Mouse (Mus musculus): ENCODE measurements around the gene Rhebl1. TPM values are rescaled to one million over a fixed set of nuclear protein-coding genes. Genes with fewer than 3 reads are reported as not detected.

Gene Rhebl1
- polyA plus RNA-seq, 1 experiment: 0.24 TPM

DNA sequence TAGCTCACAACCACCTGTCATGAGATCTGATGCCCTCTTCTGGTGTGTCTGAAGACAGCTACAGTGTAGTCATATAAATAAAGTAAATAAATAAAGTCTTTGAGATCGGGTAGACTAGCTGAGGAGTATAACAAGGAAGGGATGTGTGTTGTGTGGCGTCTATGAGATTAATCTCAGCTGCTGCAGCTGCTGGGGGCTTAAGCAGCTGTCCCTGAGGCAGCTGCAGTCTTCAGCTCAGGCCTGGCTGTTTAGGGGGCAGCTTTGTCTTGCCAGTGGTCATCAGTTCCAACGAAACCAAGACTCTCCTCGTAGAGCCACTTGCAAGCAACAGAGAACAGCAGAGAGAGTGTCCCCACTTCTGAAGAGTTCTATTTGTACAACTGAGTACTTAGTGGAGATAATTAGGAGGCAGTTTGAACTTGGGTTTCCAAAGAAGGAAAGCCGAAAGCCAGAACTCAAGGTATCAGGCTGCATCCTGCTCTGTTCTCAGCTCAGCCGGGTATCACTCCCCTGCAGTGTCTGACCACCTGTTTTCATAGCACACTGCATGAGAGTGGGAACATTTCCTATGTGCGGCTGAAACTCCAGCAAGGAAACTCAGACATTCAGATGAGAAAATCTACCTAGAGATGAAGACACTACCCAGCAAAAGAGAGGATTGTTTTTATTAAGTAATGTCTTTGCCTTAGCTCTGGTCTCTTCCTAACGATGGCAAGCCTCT is 7.5 kb downstream of the Rhebl1 start:
- peaks cover 16% of the 10 kb centered on the region for H3K27me3 ChIP-seq (ENCODE audit: control insufficient read depth)
- no peak overlapping the region for H3K4me3 ChIP-seq (replicated peaks)
- no peaks in the 10 kb centered on the region for H3K9me3 ChIP-seq (ENCODE audit: control insufficient read depth, low read length)
- H3K36me3 ChIP-seq (ENCODE audit: control insufficient read depth): no peaks in the 10 kb centered on the region
- peaks cover 15% of the 10 kb centered on the region for H3K4me1 ChIP-seq (ENCODE audit: control insufficient read depth)
- no peak for TF ChIP-seq TAL1 (IDR thresholded peaks at IDR 0.05; ENCODE audit: low read length)
- TF ChIP-seq GATA1 (IDR thresholded peaks at IDR 0.05; ENCODE audit: low read length): no peak

DNA sequence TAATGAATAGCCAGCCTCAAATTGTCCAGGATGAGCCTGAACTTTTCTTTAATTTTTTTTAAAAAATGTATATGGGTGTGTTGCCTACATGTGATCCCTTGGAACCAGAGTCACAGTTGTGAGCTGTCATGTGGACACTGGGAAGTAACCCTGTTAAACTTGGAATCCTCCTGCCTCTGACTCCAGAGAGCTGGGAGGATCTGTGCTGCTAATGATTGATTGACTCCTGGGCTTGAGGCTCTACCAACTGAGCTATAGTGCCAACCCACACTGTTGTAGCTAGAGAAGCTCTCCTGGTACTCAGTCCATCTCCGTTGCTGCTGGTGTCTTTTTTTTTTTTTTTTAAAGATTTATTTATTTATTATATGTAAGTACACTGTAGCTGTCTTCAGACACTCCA is 10.2 kb downstream of the Rhebl1 start:
- H3K27me3 ChIP-seq (ENCODE audit: control insufficient read depth): peaks cover 7% of the 10 kb centered on the region; the same call in 1 of the 2 replicates
- peaks cover 2% of the 10 kb centered on the region for H3K36me3 ChIP-seq (ENCODE audit: control insufficient read depth)
- H3K4me3 ChIP-seq (replicated peaks): no peak overlapping the region
- peaks cover 33% of the 10 kb centered on the region for H3K4me1 ChIP-seq (ENCODE audit: control insufficient read depth)
- no peak for TF ChIP-seq GATA1 (IDR thresholded peaks at IDR 0.05; ENCODE audit: low read length)
- no peak for TF ChIP-seq TAL1 (IDR thresholded peaks at IDR 0.05; ENCODE audit: low read length)
- H3K9me3 ChIP-seq (ENCODE audit: control insufficient read depth, low read length): no peaks in the 10 kb centered on the region

DNA sequence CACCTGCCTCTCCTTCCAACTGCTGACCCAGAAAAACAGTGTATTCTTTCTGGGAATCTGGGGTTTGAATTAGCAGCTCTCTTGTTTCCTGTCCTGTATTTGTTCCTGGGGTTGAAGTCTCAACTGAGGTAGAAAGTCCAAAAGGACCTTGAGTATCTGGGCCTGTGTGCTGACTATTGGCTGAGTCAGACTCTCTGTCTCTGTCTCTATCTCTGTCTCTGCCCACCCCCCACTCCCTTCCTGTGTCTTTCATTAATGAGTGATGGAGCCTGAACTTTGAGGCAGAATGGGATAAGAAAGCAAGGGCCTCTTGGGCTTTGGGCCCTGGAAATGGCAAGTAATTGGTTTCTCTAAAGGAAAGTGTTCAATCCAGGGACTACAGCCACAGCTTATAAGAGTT is 10.7 kb downstream of the Rhebl1 start:
- Histone ChIP-seq H3K27me3 (ENCODE audit: control insufficient read depth) (peaks cover 6% of the 10 kb centered on the region; the same call in 1 of the 2 replicates), H3K4me1 (ENCODE audit: control insufficient read depth) (peaks cover 33% of the 10 kb centered on the region), H3K9me3 (ENCODE audit: control insufficient read depth, low read length) (no peaks in the 10 kb centered on the region), H3K36me3 (ENCODE audit: control insufficient read depth) (peaks cover 2% of the 10 kb centered on the region), H3K4me3 (replicated peaks) (no peak overlapping the region)
- TF ChIP-seq TAL1 (IDR thresholded peaks at IDR 0.05; ENCODE audit: low read length) (no peak), GATA1 (IDR thresholded peaks at IDR 0.05; ENCODE audit: low read length) (no peak)

DNA sequence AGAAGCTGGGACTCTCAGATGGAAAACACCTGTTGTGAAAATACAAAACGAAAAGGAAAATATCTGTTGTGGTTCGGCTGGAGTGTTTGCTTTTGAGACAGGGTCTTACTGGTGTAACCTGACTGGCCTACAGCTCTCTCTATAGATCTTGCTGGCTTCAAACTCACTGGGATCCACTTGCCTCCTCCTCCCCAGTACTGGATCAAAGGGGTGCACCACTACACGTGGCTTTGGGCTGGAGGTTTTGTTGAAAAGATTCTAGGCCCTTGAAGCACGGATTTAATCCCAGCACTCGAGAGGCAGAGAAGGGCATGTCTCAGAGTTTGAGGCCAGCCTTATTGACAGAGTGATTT is 12.7 kb downstream of the Rhebl1 start:
- Histone ChIP-seq H3K36me3 (ENCODE audit: control insufficient read depth) (peaks cover 5% of the 10 kb centered on the region), H3K9me3 (ENCODE audit: control insufficient read depth, low read length) (no peaks in the 10 kb centered on the region), H3K27me3 (ENCODE audit: control insufficient read depth) (no peaks in the 10 kb centered on the region), H3K4me3 (replicated peaks) (peak overlapping the region; percentile 86), H3K4me1 (ENCODE audit: control insufficient read depth) (peaks cover 46% of the 10 kb centered on the region)
- TF ChIP-seq GATA1 (IDR thresholded peaks at IDR 0.05; ENCODE audit: low read length) (no peak), TAL1 (IDR thresholded peaks at IDR 0.05; ENCODE audit: low read length) (no peak)

DNA sequence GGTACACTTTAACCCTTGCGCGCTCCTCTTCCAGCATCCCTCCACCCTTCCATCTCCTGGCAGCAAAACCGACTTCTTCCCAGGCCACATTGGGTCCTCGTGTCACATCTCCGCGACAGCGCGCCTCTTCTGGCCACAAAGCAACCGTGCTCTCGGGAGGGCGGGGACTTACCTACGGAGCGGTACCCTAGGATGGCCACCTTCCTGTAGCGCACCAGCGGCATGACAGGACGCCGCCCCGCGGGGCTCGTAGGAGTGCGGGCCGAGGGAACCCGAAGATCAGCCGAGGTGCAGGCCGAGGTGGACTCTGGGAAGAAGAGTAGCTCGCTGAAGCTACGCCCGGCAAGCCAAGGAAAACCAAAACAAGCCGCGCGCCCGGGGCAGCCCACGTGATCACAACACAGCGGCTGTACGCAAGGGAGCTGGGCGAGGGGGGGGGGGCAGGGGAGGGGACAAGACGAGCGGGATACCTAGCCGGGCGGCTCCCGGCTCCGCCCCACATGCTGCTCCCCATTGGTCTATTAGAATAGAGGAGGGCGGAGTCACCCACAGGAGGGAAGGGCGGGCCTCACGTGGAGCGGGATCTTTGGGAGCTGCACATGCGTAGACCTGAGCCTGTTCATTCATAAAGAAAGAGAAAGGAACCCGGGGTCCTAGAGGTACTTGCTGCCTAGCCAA is 13.2 kb downstream of the Rhebl1 start:
- Histone ChIP-seq H3K4me3 (replicated peaks) (peak overlapping the region; percentile 86), H3K27me3 (ENCODE audit: control insufficient read depth) (no peaks in the 10 kb centered on the region), H3K36me3 (ENCODE audit: control insufficient read depth) (peaks cover 5% of the 10 kb centered on the region), H3K4me1 (ENCODE audit: control insufficient read depth) (peaks cover 46% of the 10 kb centered on the region), H3K9me3 (ENCODE audit: control insufficient read depth, low read length) (no peaks in the 10 kb centered on the region)
- no peak for TF ChIP-seq TAL1 (IDR thresholded peaks at IDR 0.05; ENCODE audit: low read length)
- no peak for TF ChIP-seq GATA1 (IDR thresholded peaks at IDR 0.05; ENCODE audit: low read length)

DNA sequence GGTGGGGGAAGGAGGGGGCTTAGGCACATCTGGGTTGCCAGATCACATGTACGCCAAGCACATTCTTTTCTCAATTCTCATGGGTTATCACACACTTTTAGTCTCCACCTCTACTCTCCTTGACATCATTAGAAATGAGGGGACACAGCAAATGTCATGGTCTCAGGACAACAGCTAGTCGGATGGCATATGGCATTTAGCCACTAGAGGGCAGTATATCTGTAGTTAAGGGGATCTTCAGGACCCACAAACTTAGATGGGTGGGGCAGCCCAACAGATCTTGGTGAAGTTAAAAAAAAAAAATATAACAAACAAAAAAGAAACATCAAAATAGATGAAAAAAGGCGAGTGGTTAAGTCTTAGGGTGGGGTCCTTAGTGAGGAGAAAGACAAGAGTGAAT is 17.0 kb downstream of the Rhebl1 start:
- no peaks in the 10 kb centered on the region for H3K9me3 ChIP-seq (ENCODE audit: control insufficient read depth, low read length)
- TF ChIP-seq TAL1 (IDR thresholded peaks at IDR 0.05; ENCODE audit: low read length) (no peak), GATA1 (IDR thresholded peaks at IDR 0.05; ENCODE audit: low read length) (no peak)

DNA sequence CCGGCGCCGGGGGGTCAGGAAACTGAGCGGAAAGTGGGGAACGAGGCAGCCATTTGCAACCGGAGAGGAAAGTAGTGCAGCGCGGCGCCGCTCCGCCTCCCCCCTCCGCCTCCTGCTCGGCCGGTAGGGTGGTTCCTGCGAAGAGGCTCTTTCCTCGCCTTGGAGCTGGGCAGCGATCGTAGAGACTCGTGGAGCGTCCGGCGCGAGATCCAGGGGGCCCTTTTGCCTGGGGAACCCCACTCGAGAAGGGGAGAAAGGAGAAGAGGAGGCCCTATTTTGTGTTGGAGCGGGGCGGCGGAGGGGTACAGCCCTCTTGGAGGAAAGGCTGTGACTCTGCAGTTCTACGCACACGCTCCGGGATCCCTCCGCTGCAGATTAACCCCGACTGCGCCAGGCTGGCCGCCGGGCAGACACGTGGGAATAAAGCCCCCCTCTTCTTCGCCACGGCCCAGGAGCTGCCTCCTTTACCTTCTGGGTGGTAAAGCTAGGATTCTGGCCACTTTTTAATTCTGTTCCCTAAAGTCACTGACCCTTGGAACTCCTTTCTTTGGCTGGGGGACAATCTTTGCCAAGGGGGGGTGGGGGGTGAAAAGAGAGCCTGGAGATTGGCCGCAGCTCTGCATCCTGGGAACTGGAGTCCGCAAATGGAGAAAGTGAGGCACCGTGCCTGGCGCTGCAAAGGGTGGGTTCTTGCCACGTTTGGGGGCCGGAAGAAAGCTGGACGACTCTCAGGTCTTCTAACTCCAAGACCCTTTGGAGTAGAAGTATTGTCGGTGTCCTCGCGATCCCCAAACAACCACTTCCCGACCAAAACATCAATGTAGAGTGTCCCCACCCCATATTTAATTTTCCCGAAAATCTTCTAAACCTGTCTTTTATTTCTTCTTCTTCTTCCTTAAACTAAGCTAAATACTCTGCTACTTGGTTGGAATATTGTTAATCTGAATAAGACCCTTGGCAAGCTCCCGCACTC is 22.1 kb downstream of the Rhebl1 start:
- Histone ChIP-seq H3K4me1 (ENCODE audit: control insufficient read depth) (peaks cover 51% of the 10 kb centered on the region), H3K4me3 (replicated peaks) (peak overlapping the region; percentile 99), H3K9me3 (ENCODE audit: control insufficient read depth, low read length) (no peaks in the 10 kb centered on the region), H3K27me3 (ENCODE audit: control insufficient read depth) (no peaks in the 10 kb centered on the region), H3K36me3 (ENCODE audit: control insufficient read depth) (peaks cover 18% of the 10 kb centered on the region)
- no peak for TF ChIP-seq GATA1 (IDR thresholded peaks at IDR 0.05; ENCODE audit: low read length)
- TF ChIP-seq TAL1 (IDR thresholded peaks at IDR 0.05; ENCODE audit: low read length): no peak

More for the DNA sequence above, 17.0 kb downstream of the Rhebl1 start:
- H3K27me3 ChIP-seq (ENCODE audit: control insufficient read depth): no peaks in the 10 kb centered on the region
- H3K36me3 ChIP-seq (ENCODE audit: control insufficient read depth): peaks cover 5% of the 10 kb centered on the region
- H3K4me1 ChIP-seq (ENCODE audit: control insufficient read depth): peaks cover 53% of the 10 kb centered on the region
- no peak overlapping the region for H3K4me3 ChIP-seq (replicated peaks)

DNA sequence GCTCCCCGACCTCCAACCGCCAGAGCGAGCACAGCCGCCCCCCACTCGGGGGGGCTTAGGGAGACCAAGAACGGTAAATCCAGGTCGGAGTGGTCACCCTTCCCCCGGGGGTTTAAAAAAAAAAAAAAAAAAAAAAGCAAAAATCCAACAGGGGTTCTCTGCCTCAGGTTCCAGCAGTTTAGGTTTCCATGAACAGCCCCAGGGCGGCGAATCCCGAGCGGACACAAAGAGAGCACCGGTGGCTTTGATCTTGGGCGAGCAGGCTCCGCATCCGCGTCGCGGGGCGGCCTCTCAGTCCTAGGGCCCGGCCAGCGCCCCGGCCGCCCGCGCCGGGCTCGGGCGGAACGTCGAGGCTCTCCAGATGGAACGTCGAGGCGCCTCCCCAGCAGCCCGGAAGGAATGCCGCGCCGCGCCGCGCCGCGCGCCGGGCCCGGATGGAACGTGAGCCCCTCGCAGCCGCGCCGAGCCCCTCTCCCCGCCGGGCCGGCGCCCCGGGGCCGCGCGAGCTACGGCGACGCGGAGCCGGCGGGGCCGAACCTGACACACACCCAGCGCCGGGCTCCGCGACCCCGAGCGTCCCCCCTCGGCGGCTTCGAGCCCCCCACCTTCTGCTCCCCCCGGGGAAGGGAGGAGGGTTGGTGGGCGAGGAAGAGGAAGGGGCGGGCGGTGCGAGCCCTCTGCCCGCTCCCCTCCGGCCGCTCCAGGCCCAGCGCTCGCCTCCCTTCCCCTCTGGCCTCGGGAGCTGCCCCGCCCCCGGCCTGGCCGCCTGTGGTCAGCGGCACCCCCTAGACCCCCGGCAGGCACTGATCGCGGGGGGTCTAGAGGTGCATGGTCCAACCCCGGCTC is 23.0 kb downstream of the Rhebl1 start, which contains the start of gene Kmt2d:
TSS of gene Kmt2d (minus strand) at position 135 of the 846 bp plus-strand sequence.
- Histone ChIP-seq H3K27me3 (ENCODE audit: control insufficient read depth) (no peaks in the 10 kb centered on the region), H3K4me1 (ENCODE audit: control insufficient read depth) (peaks cover 56% of the 10 kb centered on the region), H3K36me3 (ENCODE audit: control insufficient read depth) (peaks cover 27% of the 10 kb centered on the region), H3K9me3 (ENCODE audit: control insufficient read depth, low read length) (no peaks in the 10 kb centered on the region), H3K4me3 (replicated peaks) (peak within 1 kb of the TSS; percentile 99)
- no peak for TF ChIP-seq GATA1 (IDR thresholded peaks at IDR 0.05; ENCODE audit: low read length)
- no peak for TF ChIP-seq TAL1 (IDR thresholded peaks at IDR 0.05; ENCODE audit: low read length)
